Mouse (Mus musculus) hindbrain, embryonic 11.5 days (tissue): ENCODE data around the gene Oas1a. TPM values are rescaled to one million over a fixed set of nuclear protein-coding genes. Genes with fewer than 3 reads are reported as not detected.

Source experiments
- ATAC-seq: fragments of 200-750 bp; cut with Nextera tagmentation; 2 replicates; pipeline ENCODE4 v1.8.0; 2017; ENCODE audit warnings: mild to moderate bottlenecking, moderate TSS enrichment, moderate library complexity; ENCODE audit not compliant: low FRiP score
- DNase-seq: peaks from one replicate; pipeline ENCODE4 v3.0.0-alpha.2; 2015; ENCODE audit warnings: low spot score
- H3K27ac ChIP-seq: fragments of 300-500 bp; sonication (generic); 2 replicates; pipeline ENCODE4 v1.5.1; 2014; ENCODE audit warnings: mild to moderate bottlenecking, low read depth, low read length
- H3K27me3 ChIP-seq: fragments of 300-500 bp; sonication (generic); 2 replicates; pipeline ENCODE4 v1.6.1; 2014; ENCODE audit warnings: mild to moderate bottlenecking, low read length, moderate library complexity, mixed read lengths; ENCODE audit not compliant: control insufficient read depth, insufficient read depth
- H3K36me3 ChIP-seq: fragments of 300-500 bp; sonication (generic); 2 replicates; pipeline ENCODE4 v1.6.1; 2014; ENCODE audit warnings: mild to moderate bottlenecking, low read length, moderate library complexity, mixed read lengths; ENCODE audit not compliant: control insufficient read depth, insufficient read depth
- H3K4me1 ChIP-seq: fragments of 300-500 bp; sonication (generic); replicated peaks from 2 replicates; pipeline ENCODE4 v1.6.1; 2014; ENCODE audit warnings: low read length, mixed read lengths; ENCODE audit not compliant: control insufficient read depth, insufficient read depth
- H3K4me2 ChIP-seq: fragments of 300-500 bp; sonication (generic); replicated peaks from 2 replicates; pipeline ENCODE4 v1.6.1; 2014; ENCODE audit warnings: mild to moderate bottlenecking, low read depth, low read length
- H3K4me3 ChIP-seq: fragments of 300-500 bp; sonication (generic); 2 replicates; pipeline ENCODE4 v1.5.1; 2014; ENCODE audit warnings: low read depth, low read length
- H3K9ac ChIP-seq: fragments of 300-500 bp; sonication (generic); 2 replicates; pipeline ENCODE4 v1.6.1; 2014; ENCODE audit warnings: low read depth, low read length
- H3K9me3 ChIP-seq: fragments of 300-500 bp; sonication (generic); 2 replicates; pipeline ENCODE4 v1.6.1; 2016; ENCODE audit warnings: low read length; ENCODE audit not compliant: control insufficient read depth
- WGBS: fragments of 180-500 bp; shearing (Covaris S2); extraction: QIAGEN DNeasy Blood & Tissue Kit; methylation state at CpG from one replicate; pipeline ENCODE4 v1.1.7; 2014; 5-methylcytosine and 5-hydroxymethylcytosine counted together
- polyA plus RNA-seq: library from polyadenylated mRNA; unstranded; fragments of >200 nt; fragmentation: Nextera tagmentation; extraction: Ambion mirVana; gene quantifications from 2 replicates; pipeline ENCODE4 v1.2.1, GENCODE M21; 2014

The Oas1a gene
- polyA plus RNA-seq, 1 experiment from 2014 or later = 1.0 TPM

DNA sequence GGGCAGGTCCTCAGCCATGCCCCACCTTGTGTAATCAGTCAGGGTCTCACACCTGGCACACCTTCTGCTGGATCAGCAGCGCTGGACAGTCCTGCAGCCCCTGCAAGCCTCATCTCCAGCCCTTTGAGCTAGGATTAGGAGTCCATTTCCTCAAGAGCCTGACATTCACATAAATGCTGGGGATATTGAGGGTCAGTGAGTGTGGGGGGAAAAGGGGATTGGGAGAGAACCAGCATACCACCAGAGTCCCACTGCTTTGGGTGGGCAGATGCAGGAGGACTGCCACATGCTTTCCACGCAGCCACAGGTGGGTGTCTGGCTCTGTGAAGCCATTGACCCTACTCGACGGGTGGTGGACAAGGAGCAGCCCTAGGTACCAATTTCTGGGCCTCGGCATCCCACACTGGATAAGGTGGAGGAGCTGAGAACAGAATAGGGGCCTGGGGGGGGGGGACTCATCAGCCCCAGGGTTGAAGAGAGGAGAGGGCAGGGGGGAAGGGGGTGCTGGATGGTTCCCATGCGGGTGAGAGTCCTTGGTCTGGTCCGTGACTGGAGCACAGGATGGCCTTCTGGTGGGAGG, 37.8 kb downstream of the Oas1a start:
- Histone ChIP-seq H3K4me1 (no peaks in the 10 kb centered on the region), H3K9ac (no peak overlapping the region), H3K4me2 (no peak overlapping the region), H3K27me3 (no peaks in the 10 kb centered on the region), H3K9me3 (no peaks in the 10 kb centered on the region), H3K36me3 (no peaks in the 10 kb centered on the region), H3K27ac (no peak overlapping the region), H3K4me3 (no peak overlapping the region)
- no peak for DNase-seq
- 83% methylated on average over 7 of the region's 7 CpGs for WGBS
- ATAC-seq = no peak

DNA sequence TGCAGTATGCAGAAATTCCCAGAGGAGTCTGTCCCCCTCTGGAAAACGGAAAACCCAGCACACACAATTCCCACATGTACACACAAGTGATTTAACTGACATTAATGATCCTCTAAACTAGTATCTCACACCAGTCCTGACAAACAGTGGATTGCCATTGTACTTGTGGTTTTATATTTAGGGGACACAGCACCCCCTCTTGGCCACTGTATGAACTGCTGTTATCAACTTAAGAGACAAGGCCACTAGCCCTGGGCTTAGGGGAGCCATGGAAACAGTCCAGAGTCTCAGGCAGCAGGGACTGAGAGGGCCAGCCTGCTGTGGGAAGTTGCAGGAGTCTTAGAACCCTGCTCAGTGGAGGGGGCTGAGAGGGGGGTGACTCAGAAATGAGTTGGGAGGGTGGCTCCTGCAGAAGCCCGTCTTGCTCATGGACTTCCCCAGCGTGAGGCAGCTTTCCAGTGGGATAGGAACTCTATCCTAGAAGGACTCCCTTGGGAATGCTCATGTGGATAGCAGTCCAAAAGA, 41.9 kb downstream of the Oas1a start:
- ATAC-seq = no peak
- no peaks in the 10 kb centered on the region for H3K27me3 ChIP-seq

GRCm38 (mm10) chr5:120861121-120861520, 46.2 kb downstream of the Oas1a start, which contains the start of gene Oas1h:
Oas1h (plus strand) TSS chr5:120861421.
- DNase-seq (no peak), ATAC-seq (no peak)
- Histone ChIP-seq H3K27ac (no peak within 1 kb of the TSS), H3K27me3 (no peaks in the 10 kb centered on the region), H3K9me3 (no peaks in the 10 kb centered on the region), H3K4me3 (no peak within 1 kb of the TSS), H3K4me2 (no peak within 1 kb of the TSS), H3K4me1 (no peaks in the 10 kb centered on the region), H3K36me3 (no peaks in the 10 kb centered on the region), H3K9ac (no peak within 1 kb of the TSS)
- WGBS = 47% methylated on average over 4 of the region's 4 CpGs

More for the DNA sequence above, 41.9 kb downstream of the Oas1a start:
- H3K36me3 ChIP-seq = no peaks in the 10 kb centered on the region
- no peak overlapping the region for H3K4me2 ChIP-seq
- DNase-seq = peak; percentile 46
- H3K27ac ChIP-seq = no peak overlapping the region
- H3K9me3 ChIP-seq = no peaks in the 10 kb centered on the region
- WGBS = 74% methylated on average over 3 of the region's 3 CpGs
- H3K4me3 ChIP-seq = no peak overlapping the region
- no peaks in the 10 kb centered on the region for H3K4me1 ChIP-seq
- no peak overlapping the region for H3K9ac ChIP-seq

DNA sequence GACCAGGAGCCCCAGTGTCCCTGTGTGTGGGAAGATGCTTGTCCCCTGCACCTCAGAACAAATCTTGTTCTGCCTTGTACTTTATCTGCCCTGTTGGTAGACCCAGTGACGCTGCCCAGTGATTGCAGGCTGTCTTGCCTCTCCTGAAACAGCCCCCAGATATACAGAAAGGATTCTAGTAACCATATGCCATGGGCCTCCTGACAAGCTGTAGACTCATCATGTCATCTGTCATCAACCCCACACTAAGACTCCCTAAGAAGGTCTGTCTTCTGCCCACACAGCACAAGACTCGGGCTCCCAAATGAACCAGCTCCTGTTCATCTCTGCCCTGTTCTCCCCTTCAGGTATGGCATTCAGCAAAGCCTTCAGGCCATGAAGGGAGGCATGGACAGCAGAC, 48.1 kb downstream of the Oas1a start:
- no peaks in the 10 kb centered on the region for H3K36me3 ChIP-seq
- no peaks in the 10 kb centered on the region; the same call in 1 of the 2 replicates for H3K9me3 ChIP-seq
- ATAC-seq = no peak
- H3K27ac ChIP-seq = no peak overlapping the region
- H3K4me1 ChIP-seq = no peaks in the 10 kb centered on the region
- WGBS = 86% methylated on average over 2 of the region's 2 CpGs
- DNase-seq = no peak
- H3K4me2 ChIP-seq = no peak overlapping the region
- H3K4me3 ChIP-seq = no peak overlapping the region
- H3K27me3 ChIP-seq = no peaks in the 10 kb centered on the region
- H3K9ac ChIP-seq = no peak overlapping the region

DNA sequence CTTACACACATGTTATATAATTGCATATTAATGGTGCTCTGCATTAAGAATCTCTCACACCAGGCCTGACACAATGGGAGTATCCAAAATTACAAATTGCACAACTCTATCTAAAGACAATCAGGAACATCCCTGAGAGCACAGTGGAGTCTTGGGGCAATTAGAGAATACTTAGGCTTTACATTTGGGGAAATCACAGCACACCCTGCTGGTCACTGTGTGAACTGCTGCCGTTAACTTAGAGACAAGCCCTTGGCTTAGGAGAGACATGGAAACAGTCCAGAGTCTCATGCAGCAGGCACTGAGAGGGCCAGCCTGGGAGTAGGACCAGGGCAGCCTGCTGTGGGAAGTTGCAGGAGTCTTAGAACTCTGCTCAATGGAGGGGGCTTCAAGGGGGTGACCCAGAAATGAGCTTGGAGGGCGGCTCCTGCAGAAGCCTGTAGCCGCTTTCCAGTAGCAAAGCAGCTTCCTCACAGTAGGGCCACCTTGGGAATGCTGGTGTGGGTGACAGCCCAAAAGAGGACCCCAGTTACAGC, 57.7 kb downstream of the Oas1a start:
- Histone ChIP-seq H3K4me3 (no peak overlapping the region), H3K4me1 (no peaks in the 10 kb centered on the region), H3K27ac (no peak overlapping the region), H3K9me3 (no peaks in the 10 kb centered on the region; the same call in 1 of the 2 replicates), H3K27me3 (no peaks in the 10 kb centered on the region), H3K9ac (no peak overlapping the region), H3K36me3 (no peaks in the 10 kb centered on the region), H3K4me2 (no peak overlapping the region)
- ATAC-seq (no peak), DNase-seq (peak; percentile 59)
- WGBS = 62% methylated on average over 3 of the region's 3 CpGs

DNA sequence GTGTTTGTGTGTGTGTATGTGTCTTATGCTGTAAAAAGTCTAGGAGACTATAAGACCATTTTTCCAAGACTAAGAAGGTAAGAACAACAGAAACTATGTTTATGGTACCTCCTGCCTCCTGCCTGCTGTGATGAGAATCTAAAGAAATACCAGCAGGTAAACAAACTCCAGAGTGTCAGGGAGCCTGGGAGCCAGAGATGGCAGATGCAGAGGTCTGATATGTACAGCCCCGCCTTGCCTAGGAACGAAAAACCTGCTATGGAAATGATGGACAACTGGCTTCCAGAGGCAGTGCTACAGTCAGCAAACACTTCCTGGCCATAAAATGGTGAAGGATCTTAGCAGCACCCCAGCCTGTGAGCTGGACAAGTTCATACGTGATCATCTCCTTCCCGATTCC, 60.3 kb downstream of the Oas1a start, which contains the start of gene Oas1f:
Gene Oas1f (plus strand): TSS at position 301 of the 400 bp plus-strand sequence.
- no peaks in the 10 kb centered on the region for H3K36me3 ChIP-seq
- H3K4me2 ChIP-seq = no peak within 1 kb of the TSS
- 81% methylated on average over 4 of the region's 4 CpGs for WGBS
- H3K4me3 ChIP-seq = no peak within 1 kb of the TSS
- DNase-seq (no peak), ATAC-seq (no peak)
- H3K9me3 ChIP-seq = no peaks in the 10 kb centered on the region
- no peak within 1 kb of the TSS for H3K27ac ChIP-seq
- no peaks in the 10 kb centered on the region for H3K27me3 ChIP-seq
- no peaks in the 10 kb centered on the region for H3K4me1 ChIP-seq
- no peak within 1 kb of the TSS for H3K9ac ChIP-seq

Other genes with a start within 250 kb of the Oas1a start
- 4.6 and 5.0 TPM in 2 replicates for gene Dtx1, start 195.6 kb downstream of the Oas1a start, polyA plus RNA-seq
- 0.13 TPM in 1 of 2 replicates, not detected in the other for gene Oas2, start 157.7 kb downstream of the Oas1a start, polyA plus RNA-seq
- gene Oas3, start 129.9 kb downstream of the Oas1a start, polyA plus RNA-seq = 0.15 and 0.21 TPM in 2 replicates
- 0.13 and 0.29 TPM in 2 replicates for gene Oas1e, start 112.0 kb downstream of the Oas1a start, polyA plus RNA-seq
- 0.26 and 0.45 TPM in 2 replicates for gene Oas1c, start 95.0 kb downstream of the Oas1a start, polyA plus RNA-seq
- not detected in 2 replicates for gene Oas1f, start 60.2 kb downstream of the Oas1a start, polyA plus RNA-seq
- gene Oas1h, start 46.1 kb downstream of the Oas1a start, polyA plus RNA-seq = not detected in 2 replicates
- gene Oas1g, start 19.9 kb downstream of the Oas1a start, polyA plus RNA-seq = 0.15 TPM in 1 of 2 replicates, not detected in the other
- not detected in 2 replicates for gene Oas1d, start 7.0 kb upstream of the Oas1a start, polyA plus RNA-seq
- gene Rph3a, start 102.6 kb upstream of the Oas1a start, polyA plus RNA-seq = 2.1 and 2.6 TPM in 2 replicates